Mouse (Mus musculus): ENCODE measurements around the gene Timmdc1.
A peak's percentile ranks its signal among the peaks of the same experiment; 100 is the strongest.

The Timmdc1 gene

DNA sequence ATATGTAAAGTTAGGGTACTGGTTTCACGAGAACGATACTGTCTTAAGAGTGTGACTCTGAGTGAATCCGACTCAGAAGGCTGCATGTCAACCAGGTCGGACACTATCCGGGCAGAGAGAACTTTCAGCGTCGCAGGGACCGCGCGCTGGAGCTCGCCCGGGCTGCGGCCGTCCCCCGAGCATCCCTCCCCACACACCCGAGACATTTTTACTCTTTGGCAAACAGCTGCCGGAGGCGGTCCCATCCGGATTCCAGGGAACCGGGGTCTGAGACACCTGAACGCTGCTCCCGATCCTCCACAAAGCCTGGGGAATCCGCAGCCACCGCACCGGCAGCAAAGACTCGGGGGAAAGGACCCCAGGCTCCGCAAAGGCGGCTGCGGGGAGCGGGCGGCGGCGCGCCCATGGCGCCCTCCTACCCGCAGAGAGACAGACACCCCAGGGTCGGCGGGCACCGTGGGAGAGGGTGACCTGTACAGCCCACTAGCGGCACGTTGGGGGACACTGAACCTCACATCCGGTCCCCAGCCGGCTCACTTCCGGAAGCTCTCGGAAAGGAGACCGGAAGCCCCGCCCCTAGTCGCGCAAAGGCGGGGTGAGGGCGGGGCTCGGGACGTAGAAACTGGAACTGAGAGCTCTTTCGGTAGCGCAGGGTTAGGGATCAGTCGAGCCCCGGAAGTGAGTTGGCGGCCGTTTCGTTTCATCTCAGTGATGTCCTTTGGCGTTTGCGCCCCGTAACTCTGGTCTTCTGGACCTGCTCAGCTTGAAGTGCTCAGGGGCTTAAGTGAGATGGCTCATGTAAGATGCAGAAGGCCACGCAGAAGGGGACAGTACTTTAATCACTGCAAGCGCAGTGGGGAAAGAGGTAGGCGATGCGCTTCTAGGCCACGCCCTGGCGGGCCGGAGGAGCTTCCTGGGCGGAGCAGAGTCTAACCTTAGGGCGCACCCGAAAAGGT is at the start of gene Timmdc1:
TSS of gene Timmdc1 (minus strand) at position 535 of the 956 bp plus-strand sequence.
- peak; percentile 96 to 98 for DNase-seq (ENCODE audit: low spot score in 2 of 2)

- no peak for DNase-seq (ENCODE audit: low spot score in 2 of 2)
Observed at GRCm38 (mm10) chr16:38571481-38571880, 49.0 kb upstream of the Timmdc1 start.

- DNase-seq (ENCODE audit: low spot score in 2 of 2), result no peak
Observed at GRCm38 (mm10) chr16:38568192-38568591, 45.7 kb upstream of the Timmdc1 start.

DNA sequence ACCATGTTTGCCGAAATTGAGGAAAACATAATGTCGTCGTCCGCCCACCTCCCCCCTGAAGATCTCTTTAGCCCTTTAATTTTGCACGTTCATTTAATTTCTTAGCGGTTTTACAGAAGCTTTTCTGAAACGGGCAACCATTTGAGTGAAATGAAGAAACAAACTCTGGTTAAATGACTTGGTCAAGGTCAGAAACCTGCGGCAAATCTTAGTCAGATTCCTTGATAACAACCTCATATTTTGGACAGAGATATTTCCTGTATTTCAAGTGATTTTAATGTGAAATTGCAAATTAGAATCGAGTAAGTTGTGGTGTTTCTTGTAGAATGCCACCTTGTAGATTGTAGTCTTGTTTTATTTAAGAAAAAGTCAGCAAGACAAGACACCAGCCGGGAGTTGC is 41.1 kb upstream of the Timmdc1 start:
- DNase-seq (ENCODE audit: low spot score in 2 of 2), result no peak

GRCm38 (mm10) chr16:38562968-38563327 is 40.5 kb upstream of the Timmdc1 start:
- DNase-seq (ENCODE audit: low spot score in 2 of 2), result no peak

GRCm38 (mm10) chr16:38562131-38562967 is 39.9 kb upstream of the Timmdc1 start:
- DNase-seq (ENCODE audit: low spot score in 2 of 2), result peak; percentile 93

- DNase-seq (ENCODE audit: low spot score in 2 of 2), result no peak
Observed at GRCm38 (mm10) chr16:38558221-38558748, 35.8 kb upstream of the Timmdc1 start, which contains the start of gene Tmem39a. Gene Tmem39a (plus strand): TSS chr16:38558698.

- DNase-seq (ENCODE audit: low spot score in 2 of 2), result no peak
Observed at GRCm38 (mm10) chr16:38555988-38556387, 33.5 kb upstream of the Timmdc1 start.

- peak; percentile 60 to 68 for DNase-seq (ENCODE audit: low spot score in 2 of 2)
Observed at GRCm38 (mm10) chr16:38549479-38550396, 27.3 kb upstream of the Timmdc1 start, which contains the start of gene Poglut1. Gene Poglut1 (minus strand): TSS chr16:38550258.

DNA sequence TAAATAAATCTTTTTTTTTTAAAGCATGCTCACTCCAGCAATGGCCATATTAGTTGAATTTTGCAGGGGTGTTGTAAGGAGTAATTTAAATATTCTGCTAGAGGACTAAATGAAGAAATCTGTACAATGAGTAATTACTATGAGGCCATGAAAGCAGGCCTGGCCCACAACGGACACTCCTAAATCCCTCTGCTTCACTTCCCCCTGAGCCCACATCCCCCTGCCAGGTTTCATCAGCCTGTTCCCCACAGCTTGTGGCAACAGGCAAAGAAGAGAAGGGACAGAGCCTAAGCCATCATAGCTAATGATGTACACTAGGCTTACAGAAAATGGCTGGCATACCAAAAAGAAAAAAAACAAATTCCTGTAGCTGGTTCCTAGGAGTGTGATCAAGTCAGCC is 25.5 kb upstream of the Timmdc1 start:
- no peak for DNase-seq (ENCODE audit: low spot score in 2 of 2)

GRCm38 (mm10) chr16:38538716-38539380 is 16.4 kb upstream of the Timmdc1 start:
- DNase-seq (ENCODE audit: low spot score in 2 of 2), result no peak

DNA sequence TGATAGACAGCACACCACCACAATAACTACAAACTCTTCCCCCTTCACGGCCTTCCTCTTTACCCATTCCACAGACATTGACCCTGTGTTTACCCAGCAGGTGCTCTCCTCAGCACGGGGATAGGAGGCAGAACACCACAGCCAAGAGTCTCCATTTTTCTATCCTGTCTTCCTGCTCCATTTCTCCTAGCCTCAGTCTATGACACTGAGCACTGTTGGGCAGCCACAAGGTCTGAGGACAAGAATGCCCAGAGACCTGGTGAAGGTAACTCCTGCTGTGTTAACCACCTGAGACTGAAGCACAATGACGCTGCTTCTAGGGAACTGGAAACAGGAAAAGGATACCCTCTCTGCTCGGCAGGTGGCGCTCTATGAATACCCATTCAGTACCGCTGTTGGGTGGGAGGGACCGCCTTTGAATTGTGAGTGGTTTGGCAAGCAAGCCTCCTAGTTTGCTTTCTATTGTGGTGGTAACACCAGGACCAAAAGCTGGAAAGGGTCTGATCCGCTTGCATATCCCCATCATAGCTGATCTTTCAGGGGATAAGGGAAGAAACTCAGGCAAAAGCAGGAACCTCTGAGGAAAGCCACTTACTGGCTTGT is 14.2 kb upstream of the Timmdc1 start:
- DNase-seq (ENCODE audit: low spot score in 2 of 2), result peak; percentile 53 to 61

- DNase-seq (ENCODE audit: low spot score in 2 of 2), result no peak
Observed at GRCm38 (mm10) chr16:38526264-38526663, 3.8 kb upstream of the Timmdc1 start.

GRCm38 (mm10) chr16:38521211-38521987 is 1.1 kb downstream of the Timmdc1 start:
- DNase-seq (ENCODE audit: low spot score in 2 of 2), result no peak

DNA sequence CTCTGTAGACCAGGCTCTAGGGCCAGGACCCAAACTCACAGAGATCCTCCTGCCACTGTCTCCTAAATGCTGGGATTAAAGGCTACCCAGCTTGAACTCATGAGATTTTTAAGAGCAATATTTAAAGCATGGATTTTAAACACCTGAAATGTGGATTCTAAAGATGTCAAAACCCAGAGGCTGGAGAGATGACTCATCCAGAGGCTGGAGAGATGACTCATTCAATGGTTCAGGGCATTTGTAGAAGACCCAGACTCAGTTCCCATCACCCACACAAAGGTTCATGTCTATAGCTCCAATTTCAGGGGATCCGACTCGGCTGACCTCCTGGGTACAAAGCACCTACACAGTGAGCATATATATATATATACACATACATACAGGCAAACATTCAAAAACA is 3.3 kb downstream of the Timmdc1 start:
- DNase-seq (ENCODE audit: low spot score in 2 of 2), result no peak

- DNase-seq (ENCODE audit: low spot score in 2 of 2), result no peak
Observed at GRCm38 (mm10) chr16:38510846-38511245, 11.6 kb downstream of the Timmdc1 start.

DNA sequence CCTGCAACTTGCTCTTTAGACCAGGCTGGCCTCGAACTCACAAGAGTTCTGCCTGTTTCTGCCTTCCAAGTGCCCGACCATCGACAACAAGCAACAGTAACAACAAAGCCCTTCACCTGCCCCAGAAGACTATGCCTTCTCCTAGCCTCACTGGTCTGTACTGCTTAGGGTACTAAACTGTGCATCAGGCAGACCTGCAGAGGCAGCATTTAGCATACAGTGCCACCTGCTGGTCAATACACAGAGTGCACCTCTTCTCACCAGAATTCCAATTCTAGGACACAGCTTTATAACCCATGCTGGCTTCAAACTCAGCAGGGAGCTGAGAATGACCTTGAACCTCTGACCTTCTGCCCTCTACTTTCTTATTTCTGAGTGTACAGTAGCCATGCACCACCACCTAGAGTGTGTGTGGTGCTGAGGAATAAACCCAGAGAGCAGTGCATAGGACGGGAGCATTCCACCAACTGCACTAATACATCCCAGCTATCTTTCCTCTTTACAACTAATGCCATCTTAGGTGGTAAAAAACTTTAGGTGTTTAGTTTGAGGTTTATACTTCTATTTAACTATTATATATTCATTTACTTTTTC is 16.3 kb downstream of the Timmdc1 start:
- DNase-seq (ENCODE audit: low spot score in 2 of 2), result peak; percentile 40 to 45

DNA sequence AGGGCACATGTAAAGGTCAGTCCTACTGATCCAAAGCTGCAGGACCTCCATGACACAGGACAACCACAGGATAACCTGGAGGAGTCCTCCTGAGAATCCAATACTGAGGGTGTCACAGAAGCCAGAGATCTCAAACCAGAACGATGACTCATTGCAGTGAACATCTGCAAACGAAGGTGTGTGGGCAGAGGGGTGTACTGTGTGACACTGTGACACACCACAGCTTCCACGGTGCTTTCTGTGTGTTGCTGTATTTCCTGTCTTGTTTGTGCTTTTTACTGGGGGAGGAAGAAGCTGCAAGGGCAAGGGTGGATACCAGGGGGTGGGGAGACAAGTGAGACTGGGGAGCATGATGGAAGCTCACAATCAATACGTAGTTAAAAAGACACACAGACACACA is 18.9 kb downstream of the Timmdc1 start:
- DNase-seq (ENCODE audit: low spot score in 2 of 2), result no peak

DNA sequence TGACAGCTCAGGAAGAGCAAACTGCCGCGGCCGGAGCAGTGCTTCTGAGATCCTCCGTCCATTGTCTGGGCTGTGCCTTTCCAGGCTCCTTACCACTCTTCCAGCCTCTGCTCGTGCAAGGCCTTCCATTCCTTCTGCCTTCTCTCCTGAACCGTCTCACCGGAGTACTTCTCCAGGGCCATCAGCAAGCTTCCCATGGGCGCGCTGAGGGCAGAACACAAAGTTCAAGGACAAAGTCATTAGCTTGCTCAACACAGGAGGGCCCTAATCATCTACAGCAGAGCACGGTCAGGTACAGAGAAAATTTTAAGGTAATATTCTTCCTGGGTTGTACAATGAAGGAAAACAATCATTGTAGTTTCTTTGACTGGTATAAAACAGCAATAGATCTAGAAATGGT is 20.0 kb downstream of the Timmdc1 start:
- DNase-seq (ENCODE audit: low spot score in 2 of 2), result no peak
